Mouse (Mus musculus) mesoderm, embryonic 11.5 days (tissue): ENCODE results near the gene Usp48.
A peak's percentile ranks its signal among the peaks of the same experiment; 100 is the strongest.

Experiments used
- DNase-seq: peaks from one replicate; pipeline ENCODE4 v3.0.0-alpha.2; 2012; ENCODE audit warnings: low read depth, low spot score

The Usp48 gene

GRCm38 (mm10) chr4:137684830-137685343 is 91.3 kb downstream of the Usp48 start:
- DNase-seq, result no peak

- DNase-seq, result no peak
These were observed 92.7 kb downstream of the Usp48 start for GRCm38 (mm10) chr4:137686303-137686702.

GRCm38 (mm10) chr4:137687234-137687825 is 93.8 kb downstream of the Usp48 start:
- DNase-seq, result no peak

DNA sequence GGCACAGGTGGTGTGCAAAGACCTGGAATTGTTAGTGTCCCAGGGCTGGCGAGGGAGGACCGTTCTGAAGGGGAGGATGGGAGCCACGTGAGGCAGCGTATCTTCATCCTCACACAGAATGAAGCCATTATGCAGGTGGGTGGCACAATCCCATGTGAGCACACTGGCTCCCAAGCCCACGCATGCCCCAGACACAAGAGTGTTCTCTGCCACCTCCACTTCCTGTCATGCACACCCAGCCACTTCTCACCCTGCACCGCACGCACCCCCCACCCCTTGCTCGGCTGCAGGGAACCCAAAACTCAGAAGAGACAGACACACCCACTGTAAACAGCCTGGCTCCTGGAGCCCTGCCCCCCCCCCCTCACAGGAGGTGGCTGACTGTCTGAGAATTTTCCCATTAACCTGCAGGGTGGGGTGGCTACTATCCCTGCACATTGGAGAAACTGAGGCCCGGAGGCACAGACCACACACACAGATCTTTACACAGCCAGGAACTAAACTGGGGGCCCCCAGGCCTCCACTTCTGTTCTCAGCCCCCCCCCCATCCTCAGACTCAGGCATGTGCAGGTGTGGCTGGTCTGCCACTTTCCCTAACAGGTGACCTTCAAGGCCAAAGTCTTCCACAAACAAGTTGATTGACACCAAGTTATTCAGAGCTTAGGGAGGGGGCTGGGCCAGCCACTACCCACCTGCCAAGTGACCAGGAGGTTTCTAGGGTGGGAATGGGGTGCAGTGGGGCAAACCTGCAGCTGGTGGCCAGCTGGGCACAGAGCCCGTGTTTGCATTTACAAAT is 98.8 kb downstream of the Usp48 start:
- no peak for DNase-seq

DNA sequence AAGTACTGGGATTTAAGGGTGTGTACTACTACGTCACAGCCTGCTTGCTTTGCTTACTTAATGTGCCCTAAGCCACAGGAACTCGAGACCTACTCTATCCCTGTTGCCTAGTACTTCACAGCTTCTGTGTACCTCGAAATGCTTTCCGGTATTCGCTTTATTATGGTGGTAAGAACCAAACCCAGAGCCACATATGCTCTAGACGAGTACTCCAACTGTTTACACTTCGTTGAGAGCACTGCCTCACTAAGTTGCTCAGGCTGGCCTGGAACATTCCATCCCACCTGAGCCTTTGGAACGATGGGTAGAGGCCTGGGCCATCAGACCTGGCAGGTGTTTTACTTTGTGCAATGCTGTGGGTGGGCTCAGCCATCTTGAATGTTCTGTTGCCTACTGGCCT is 101.7 kb downstream of the Usp48 start:
- DNase-seq, result no peak

DNA sequence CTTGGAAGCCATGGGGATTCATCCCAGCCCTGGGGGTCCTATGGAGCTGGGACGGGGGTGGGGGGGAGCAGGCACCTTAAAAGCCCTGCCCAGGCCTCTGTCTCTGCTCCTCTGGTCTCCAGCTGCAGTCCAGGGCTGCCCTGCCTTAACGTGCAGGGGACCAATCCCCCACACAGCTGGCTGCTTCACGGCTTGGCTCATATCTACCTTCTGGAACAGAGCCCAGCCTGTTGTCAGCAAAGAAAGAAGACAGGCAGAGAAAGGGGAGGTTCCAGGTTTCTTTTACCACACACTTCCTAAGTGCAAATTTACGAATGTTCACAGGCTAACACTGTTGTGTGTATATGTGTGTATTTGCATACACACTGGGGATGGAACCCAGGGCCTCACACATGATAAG is 102.3 kb downstream of the Usp48 start:
- DNase-seq, result no peak

- DNase-seq, result no peak
These were observed 103.8 kb downstream of the Usp48 start for GRCm38 (mm10) chr4:137697156-137697885.

GRCm38 (mm10) chr4:137698076-137698985 is 104.8 kb downstream of the Usp48 start:
- no peak for DNase-seq

DNA sequence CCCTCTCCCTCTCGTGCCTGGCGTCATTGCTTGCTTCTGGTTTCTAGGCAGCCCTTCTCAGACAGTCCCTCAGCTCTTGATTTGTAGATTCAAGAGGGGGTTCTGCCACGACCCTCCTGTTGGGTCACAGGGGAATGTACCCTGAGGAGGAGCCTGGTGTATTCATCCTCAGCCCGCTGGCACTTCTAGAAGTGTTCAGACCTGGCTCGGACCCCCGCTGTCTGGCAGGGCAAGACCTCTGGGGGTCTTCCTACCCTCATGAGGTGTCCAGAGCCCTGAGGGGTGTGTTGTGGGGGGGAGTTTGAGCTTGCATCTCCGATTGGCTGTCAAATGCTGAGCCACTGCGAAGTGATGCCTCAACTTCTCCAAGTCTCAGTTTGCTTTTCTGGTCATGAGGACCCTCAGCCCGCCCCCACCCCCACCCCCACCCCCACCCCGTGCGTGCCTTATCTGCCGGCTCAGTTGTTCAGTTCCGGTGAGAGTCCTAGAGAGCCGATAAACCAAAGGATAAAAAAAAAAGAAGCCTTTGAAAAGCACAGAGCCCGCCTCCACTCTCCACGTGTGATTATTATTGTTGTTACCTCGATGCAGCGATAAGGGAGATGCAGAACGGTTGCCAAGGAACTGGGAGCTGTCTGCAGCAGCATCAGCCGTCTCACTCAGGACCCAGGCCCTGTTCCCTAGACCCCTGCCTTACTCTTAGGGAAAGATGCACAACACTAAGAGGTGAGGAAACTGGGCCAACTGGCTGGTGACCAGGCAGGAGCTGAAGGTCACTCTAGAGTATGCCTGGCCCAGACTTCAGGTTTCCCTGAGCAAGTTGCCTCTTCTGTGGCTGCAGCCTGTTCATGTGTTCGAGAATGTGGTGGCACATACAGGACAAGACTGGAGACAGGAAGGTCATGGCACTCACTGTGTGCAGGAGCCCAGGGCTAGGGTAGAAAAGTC is 106.0 kb downstream of the Usp48 start:
- DNase-seq, result no peak

- DNase-seq, result no peak
These were observed 107.4 kb downstream of the Usp48 start for GRCm38 (mm10) chr4:137700960-137701359.

DNA sequence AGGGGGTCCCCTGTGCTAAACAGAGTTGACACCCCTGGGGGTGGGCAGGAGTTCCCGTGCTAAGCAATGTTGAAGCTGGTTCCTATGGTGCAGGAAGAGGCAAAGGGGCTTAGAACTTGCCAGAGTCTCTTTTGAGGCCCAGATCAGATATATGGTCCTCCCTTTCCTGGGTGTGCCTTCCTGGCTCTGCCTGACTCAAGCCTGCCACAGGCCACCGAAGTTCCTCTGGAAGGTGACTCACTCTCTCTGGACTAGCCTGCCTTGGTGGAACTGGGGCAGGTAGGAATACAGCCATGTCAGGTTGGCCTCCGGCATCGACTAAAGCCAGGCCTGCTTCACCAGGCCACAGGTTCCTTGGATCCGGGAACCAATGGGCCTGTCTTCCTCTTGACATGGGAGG is 109.5 kb downstream of the Usp48 start:
- DNase-seq, result no peak

GRCm38 (mm10) chr4:137704561-137704960 is 111.0 kb downstream of the Usp48 start:
- no peak for DNase-seq

- DNase-seq, result no peak
These were observed 111.8 kb downstream of the Usp48 start for GRCm38 (mm10) chr4:137705379-137705778.

DNA sequence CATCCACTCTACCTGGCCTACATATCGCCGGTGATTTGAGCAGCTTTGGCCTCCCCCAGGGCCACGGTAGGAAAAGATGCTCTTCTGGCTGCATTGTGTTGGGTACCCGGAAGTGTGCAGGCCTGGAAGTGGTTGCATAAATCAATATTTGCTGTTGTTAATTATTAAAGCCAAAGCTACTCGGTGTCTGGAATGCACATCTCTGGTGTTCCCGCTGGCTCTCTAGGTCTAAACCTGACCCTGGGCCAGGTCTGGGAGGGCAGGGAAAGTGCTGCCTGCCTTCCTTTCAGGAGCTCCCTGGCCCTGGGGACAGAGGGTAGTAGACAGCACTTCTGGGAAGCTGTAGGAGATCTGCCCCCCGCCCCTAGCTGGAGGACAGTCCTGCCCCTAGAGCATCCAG is 113.0 kb downstream of the Usp48 start:
- no peak for DNase-seq

DNA sequence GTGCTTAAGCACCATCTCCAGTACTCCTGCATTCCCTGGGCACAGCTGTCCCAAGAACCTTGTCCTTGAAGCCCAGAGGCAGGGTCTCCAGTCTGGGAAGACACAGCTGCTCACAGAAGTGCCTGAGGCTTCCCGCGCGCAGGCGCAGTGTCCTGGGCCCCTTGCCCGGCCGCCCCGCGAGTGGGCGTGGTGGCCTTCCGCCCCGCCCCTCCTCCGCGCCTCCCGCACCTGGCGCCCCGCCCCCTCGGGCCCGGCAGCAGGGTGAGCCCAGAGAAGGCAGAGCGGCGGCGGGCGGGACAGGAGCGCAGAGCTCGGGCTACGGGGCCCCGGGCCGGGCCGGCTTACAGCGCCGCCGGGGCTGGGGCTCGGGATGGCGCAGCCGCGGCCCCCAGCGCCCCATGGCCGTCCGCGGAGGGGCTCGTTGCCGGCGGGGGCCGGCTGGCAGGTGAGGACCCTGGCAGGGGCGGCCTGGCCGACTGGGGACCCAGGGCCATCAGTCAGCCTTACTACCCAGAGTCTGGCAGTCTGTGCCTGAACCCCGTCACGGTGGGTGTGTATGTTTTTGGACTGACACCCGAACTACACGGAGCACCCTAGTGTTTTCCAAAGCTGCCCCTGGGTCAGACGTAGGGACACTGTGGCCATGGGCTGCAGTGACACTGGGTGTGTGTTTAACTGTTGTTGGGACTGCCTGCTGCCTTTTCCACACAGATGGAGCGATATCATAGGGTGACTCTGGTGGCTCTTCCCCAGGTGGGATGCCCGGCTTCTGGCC is 113.8 kb downstream of the Usp48 start:
- peak; percentile 92 for DNase-seq
